Mouse (Mus musculus) lung, adult 2 months (tissue): ENCODE measurements around the gene Cadm1.

Source experiments
- CTCF ChIP-seq: fragments of 200-500 bp; IDR thresholded peaks from 2 replicates; pipeline ENCODE4 v1.5.1; 2011; ENCODE audit warnings: mild to moderate bottlenecking, low read length, control low read depth; ENCODE audit not compliant: insufficient read depth
- POLR2A ChIP-seq: fragments of 200-500 bp; IDR thresholded peaks from 2 replicates; pipeline ENCODE4 v1.6.1; 2011; ENCODE audit warnings: low read depth, mild to moderate bottlenecking, control low read depth, low read length, borderline replicate concordance; ENCODE audit errors: extremely low read depth

GRCm38 (mm10) chr9:47587577-47588194 is 57.7 kb downstream of the Cadm1 start:
- TF ChIP-seq CTCF (peak; percentile 39), POLR2A (no peak)
